Mouse (Mus musculus): ENCODE results near the gene Chodl. TPM values are rescaled to one million over a fixed set of nuclear protein-coding genes. Genes with fewer than 3 reads are reported as not detected.

Gene Chodl
- total and polyA plus RNA-seq, 3 experiments = not detected

GRCm38 (mm10) chr16:78931287-78932025, 708 bp downstream of the Chodl start:
- TF ChIP-seq RCOR1 (IDR thresholded peaks at IDR 0.05; ENCODE audit: low read depth, low read length) (no peak), POLR2A (IDR thresholded peaks at IDR 0.05; ENCODE audit: control insufficient read depth in 1 of 2, insufficient read depth in 1 of 2, low read depth in 1 of 2, low read length in 2 of 2, poor library complexity in 1 of 2) (no peak), MEF2A (IDR thresholded peaks at IDR 0.05; ENCODE audit: extremely low read depth, insufficient replicate concordance, low read depth, low read length, poor library complexity, severe bottlenecking) (no peak), GABPA (IDR thresholded peaks at IDR 0.05; ENCODE audit: low read depth, low read length) (no peak), TAL1 (IDR thresholded peaks at IDR 0.05; ENCODE audit: low read length) (no peak), ZC3H11A (IDR thresholded peaks at IDR 0.05; ENCODE audit: low read depth, low read length) (no peak), BHLHE40 (IDR thresholded peaks at IDR 0.05; ENCODE audit: borderline replicate concordance, low read depth, low read length) (no peak), CTCF (IDR thresholded peaks at IDR 0.05 in 2 of 3, conservative IDR thresholded peaks at IDR 0.05 in 1 of 3; ENCODE audit: control insufficient read depth in 1 of 3, insufficient read depth in 1 of 3, low read depth in 2 of 3, low read length in 3 of 3, poor library complexity in 1 of 3, severe bottlenecking in 1 of 3) (no peak), GATA1 (IDR thresholded peaks at IDR 0.05; ENCODE audit: low read depth, low read length) (no peak), POLR2AphosphoS5 (IDR thresholded peaks at IDR 0.05; ENCODE audit: borderline replicate concordance, low read depth, low read length) (no peak), MAZ (IDR thresholded peaks at IDR 0.05; ENCODE audit: low read depth, low read length) (no peak), TCF12 (IDR thresholded peaks at IDR 0.05; ENCODE audit: low read depth, low read length) (no peak), ELF1 (IDR thresholded peaks at IDR 0.05; ENCODE audit: low read depth, low read length) (no peak), ETS1 (IDR thresholded peaks at IDR 0.05; ENCODE audit: low read depth, low read length) (no peak), RAD21 (IDR thresholded peaks at IDR 0.05; ENCODE audit: low read depth, low read length) (no peak), CHD2 (IDR thresholded peaks at IDR 0.05; ENCODE audit: low read length) (no peak)
- H3K4me1 ChIP-seq (ENCODE audit: control insufficient read depth in 1 of 2, insufficient read depth in 2 of 2, low read length in 2 of 2) = no peaks in the 10 kb centered on the region
- no peaks in the 10 kb centered on the region for H3K27me3 ChIP-seq (ENCODE audit: control insufficient read depth in 1 of 2, insufficient read depth in 2 of 2, low read length in 2 of 2)
- H3K79me2 ChIP-seq (ENCODE audit: control insufficient read depth, insufficient read depth, low read length, poor library complexity) = no peaks in the 10 kb centered on the region
- no peaks in the 10 kb centered on the region for H3K36me3 ChIP-seq (ENCODE audit: control insufficient read depth in 1 of 2, insufficient read depth in 2 of 2, low read length in 2 of 2)
- no peak overlapping the region for H3K4me3 ChIP-seq (ENCODE audit: control insufficient read depth in 1 of 2, insufficient read depth in 1 of 2, low read depth in 2 of 2, low read length in 2 of 2)
- no peak overlapping the region for H3K27ac ChIP-seq (ENCODE audit: control insufficient read depth, low read depth, low read length)
- no peak overlapping the region for H3K9ac ChIP-seq (ENCODE audit: control insufficient read depth, low read depth, low read length, poor library complexity, severe bottlenecking)
- no peaks in the 10 kb centered on the region for H3K9me3 ChIP-seq (replicated peaks; ENCODE audit: insufficient read depth, low read length)
- DNase-seq (ENCODE audit: low read depth, low spot score) = no peak

DNA sequence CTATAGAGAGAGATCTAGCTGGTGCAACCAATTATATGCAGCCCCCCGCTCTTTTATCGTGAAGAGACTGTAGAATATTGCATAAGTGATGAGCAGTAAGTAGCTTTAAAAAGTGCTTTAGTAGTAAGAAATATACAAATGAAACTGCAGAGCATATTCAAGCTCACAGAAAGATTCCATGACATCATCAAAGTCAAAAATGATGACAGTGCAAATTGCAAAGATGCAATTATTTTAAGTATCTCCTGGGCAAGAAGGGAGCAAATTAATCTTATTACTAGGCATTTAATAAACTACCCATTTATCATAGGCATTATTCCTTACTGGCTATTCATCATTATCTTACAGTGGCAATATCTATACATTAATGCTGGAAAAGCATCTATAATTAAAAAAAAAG, 3.5 kb downstream of the Chodl start:
- no peak overlapping the region for H3K4me3 ChIP-seq (ENCODE audit: control insufficient read depth in 1 of 2, insufficient read depth in 1 of 2, low read depth in 2 of 2, low read length in 2 of 2)
- H3K9ac ChIP-seq (ENCODE audit: control insufficient read depth, low read depth, low read length, poor library complexity, severe bottlenecking) = no peak overlapping the region
- no peak for TF ChIP-seq MAZ (IDR thresholded peaks at IDR 0.05; ENCODE audit: low read depth, low read length)
- TF ChIP-seq USF1 (IDR thresholded peaks at IDR 0.05; ENCODE audit: low read depth, low read length) = no peak
- TF ChIP-seq SIN3A (IDR thresholded peaks at IDR 0.05; ENCODE audit: low read length) = no peak
- TF ChIP-seq GATA1 (IDR thresholded peaks at IDR 0.05; ENCODE audit: low read depth, low read length) = no peak
- no peak for TF ChIP-seq RCOR1 (IDR thresholded peaks at IDR 0.05; ENCODE audit: low read depth, low read length)
- TF ChIP-seq NELFE (IDR thresholded peaks at IDR 0.05; ENCODE audit: low read depth, low read length) = no peak
- TF ChIP-seq ETS1 (IDR thresholded peaks at IDR 0.05; ENCODE audit: low read depth, low read length) = no peak
- TF ChIP-seq USF2 (IDR thresholded peaks at IDR 0.05; ENCODE audit: borderline replicate concordance in 1 of 2, insufficient read depth in 1 of 2, low read depth in 1 of 2, low read length in 2 of 2) = no peak
- TF ChIP-seq BHLHE40 (IDR thresholded peaks at IDR 0.05; ENCODE audit: borderline replicate concordance, low read depth, low read length) = no peak
- no peaks in the 10 kb centered on the region for H3K4me1 ChIP-seq (ENCODE audit: control insufficient read depth in 1 of 2, insufficient read depth in 2 of 2, low read length in 2 of 2)
- no peak overlapping the region for H3K27ac ChIP-seq (ENCODE audit: control insufficient read depth, low read depth, low read length)
- H3K9me3 ChIP-seq (replicated peaks; ENCODE audit: insufficient read depth, low read length) = no peaks in the 10 kb centered on the region
- no peaks in the 10 kb centered on the region for H3K79me2 ChIP-seq (ENCODE audit: control insufficient read depth, insufficient read depth, low read length, poor library complexity)
- DNase-seq (ENCODE audit: low read depth, low spot score) = no peak
- H3K27me3 ChIP-seq (ENCODE audit: control insufficient read depth in 1 of 2, insufficient read depth in 2 of 2, low read length in 2 of 2) = no peaks in the 10 kb centered on the region
- H3K36me3 ChIP-seq (ENCODE audit: control insufficient read depth in 1 of 2, insufficient read depth in 2 of 2, low read length in 2 of 2) = no peaks in the 10 kb centered on the region
